ENCODE assay signal across 8 mouse cellular contexts in genomic region chr7:63757136-63757677, GRCm38 (mm10).
DNase-seq lines count a peak whose midpoint lies in the region; ATAC-seq and TF ChIP-seq lines count a peak whose summit lies in the region.

No protein-coding gene starts in this region.

- no peaks in the 10 kb centered on the region for H3K36me3 ChIP-seq in intestine, embryonic 14.5 days (ENCODE audit: control insufficient read depth, insufficient read depth, low read length)
- H3K36me3 ChIP-seq in intestine, embryonic 16.5 days (ENCODE audit: control insufficient read depth, insufficient read depth, low read length), result no peaks in the 10 kb centered on the region
- no peaks in the 10 kb centered on the region for H3K36me3 ChIP-seq in G1E (replicated peaks)
- H3K36me3 ChIP-seq in forebrain, embryonic 13.5 days (ENCODE audit: poor library complexity, severe bottlenecking), result no peaks in the 10 kb centered on the region
- no peaks in the 10 kb centered on the region for H3K36me3 ChIP-seq in midbrain, embryonic 11.5 days (ENCODE audit: control insufficient read depth, insufficient read depth, low read length)

- peaks cover 79% of the 10 kb centered on the region for H3K27me3 ChIP-seq in intestine, embryonic 14.5 days (replicated peaks; ENCODE audit: control insufficient read depth, insufficient read depth, low read length)
- H3K27me3 ChIP-seq in intestine, embryonic 16.5 days (replicated peaks; ENCODE audit: control insufficient read depth, insufficient read depth, low read length), result peaks cover 74% of the 10 kb centered on the region
- no peaks in the 10 kb centered on the region for H3K27me3 ChIP-seq in G1E (ENCODE audit: insufficient read depth, low read length)
- peaks cover 76% of the 10 kb centered on the region for H3K27me3 ChIP-seq in forebrain, embryonic 13.5 days
- peaks cover 74% of the 10 kb centered on the region for H3K27me3 ChIP-seq in midbrain, embryonic 11.5 days (ENCODE audit: control insufficient read depth, insufficient read depth, low read length)

- H3K4me1 ChIP-seq in intestine, embryonic 14.5 days (replicated peaks; ENCODE audit: control insufficient read depth, insufficient read depth, low read length), result peaks cover 13% of the 10 kb centered on the region
- peaks cover 11% of the 10 kb centered on the region; the same call in 1 of the 2 replicates for H3K4me1 ChIP-seq in intestine, embryonic 16.5 days (ENCODE audit: control insufficient read depth, insufficient read depth, low read length)
- peaks cover 3% of the 10 kb centered on the region for H3K4me1 ChIP-seq in G1E (ENCODE audit: insufficient read depth, low read depth, low read length)
- peaks cover 42% of the 10 kb centered on the region for H3K4me1 ChIP-seq in forebrain, embryonic 13.5 days
- peaks cover 10% of the 10 kb centered on the region for H3K4me1 ChIP-seq in midbrain, embryonic 11.5 days (ENCODE audit: control insufficient read depth, insufficient read depth, low read length)

- WGBS in intestine, embryonic 14.5 days, result 9% methylated on average over 25 of the region's 25 CpGs
- WGBS in intestine, embryonic 16.5 days, result 8% methylated on average over 25 of the region's 25 CpGs
- WGBS in forebrain, embryonic 13.5 days, result 2% methylated on average over 25 of the region's 25 CpGs
- 5% methylated on average over 25 of the region's 25 CpGs for WGBS in midbrain, embryonic 11.5 days

- H3K27ac ChIP-seq in intestine, embryonic 14.5 days (ENCODE audit: low read depth), result no peak overlapping the region
- no peak overlapping the region for H3K27ac ChIP-seq in intestine, embryonic 16.5 days (ENCODE audit: low read length)
- no peak overlapping the region for H3K27ac ChIP-seq in forebrain, embryonic 13.5 days
- no peak overlapping the region for H3K27ac ChIP-seq in midbrain, embryonic 11.5 days (ENCODE audit: low read depth, low read length)

- DNase-seq in intestine, embryonic 14.5 days (ENCODE audit: low spot score), result no peak
- DNase-seq in G1E (ENCODE audit: low spot score), result no peak
- DNase-seq in midbrain, embryonic 11.5 days (ENCODE audit: low spot score, missing footprints), result peak; percentile 88
- DNase-seq in layer of hippocampus, postnatal 25 days (ENCODE audit: extremely low spot score in 1 of 2, low spot score in 1 of 2), result no peak
- DNase-seq in spleen, adult 12 weeks (ENCODE audit: low spot score), result no peak
- no peak for DNase-seq in layer of hippocampus, adult 9-10 months (ENCODE audit: low spot score)

- H3K9me3 ChIP-seq in intestine, embryonic 14.5 days (ENCODE audit: control insufficient read depth, low read length), result no peaks in the 10 kb centered on the region
- no peaks in the 10 kb centered on the region for H3K9me3 ChIP-seq in intestine, embryonic 16.5 days (ENCODE audit: control insufficient read depth, low read length)
- peaks cover 22% of the 10 kb centered on the region for H3K9me3 ChIP-seq in G1E (replicated peaks)
- H3K9me3 ChIP-seq in forebrain, embryonic 13.5 days (replicated peaks), result no peaks in the 10 kb centered on the region
- no peaks in the 10 kb centered on the region for H3K9me3 ChIP-seq in midbrain, embryonic 11.5 days (ENCODE audit: control insufficient read depth, low read length)

- peak overlapping the region; percentile 41 for H3K4me3 ChIP-seq in intestine, embryonic 14.5 days (ENCODE audit: low read depth, low read length)
- no peak overlapping the region for H3K4me3 ChIP-seq in intestine, embryonic 16.5 days (ENCODE audit: low read length)
- peak overlapping the region; percentile 0; the same call in 1 of the 2 replicates for H3K4me3 ChIP-seq in G1E (ENCODE audit: low read depth, low read length)
- H3K4me3 ChIP-seq in forebrain, embryonic 13.5 days, result peak overlapping the region; percentile 48
- peak overlapping the region; percentile 42 for H3K4me3 ChIP-seq in midbrain, embryonic 11.5 days (ENCODE audit: low read depth, low read length)

- ATAC-seq in intestine, embryonic 14.5 days (replicated peaks; ENCODE audit: low FRiP score, low TSS enrichment, low read depth), result no peak
- ATAC-seq in intestine, embryonic 16.5 days, result no peak
- no peak for ATAC-seq in G1E (ENCODE audit: extremely low read depth, insufficient number of reproducible peaks, low FRiP score, poor library complexity, severe bottlenecking)
- ATAC-seq in forebrain, embryonic 13.5 days, result no peak
- no peak for ATAC-seq in midbrain, embryonic 11.5 days (ENCODE audit: low FRiP score)

- no peak overlapping the region for H3K9ac ChIP-seq in intestine, embryonic 14.5 days (ENCODE audit: low read length)
- no peak overlapping the region for H3K9ac ChIP-seq in intestine, embryonic 16.5 days (ENCODE audit: low read depth, low read length)
- peak overlapping the region; percentile 55 for H3K9ac ChIP-seq in forebrain, embryonic 13.5 days
- no peak overlapping the region for H3K9ac ChIP-seq in midbrain, embryonic 11.5 days (ENCODE audit: low read length)

- no peak for TF ChIP-seq CTCF in G1E (IDR thresholded peaks at IDR 0.05; ENCODE audit: low read depth, low read length)

- peak overlapping the region; percentile 69 for H3K4me2 ChIP-seq in intestine, embryonic 14.5 days (ENCODE audit: low read length)
- H3K4me2 ChIP-seq in intestine, embryonic 16.5 days (ENCODE audit: low read depth, low read length), result no peak overlapping the region
- H3K4me2 ChIP-seq in forebrain, embryonic 13.5 days, result peak overlapping the region; percentile 75
- peak overlapping the region; percentile 61 for H3K4me2 ChIP-seq in midbrain, embryonic 11.5 days
